Mouse (Mus musculus): ENCODE results near the gene Shkbp1.

The Shkbp1 gene

DNA sequence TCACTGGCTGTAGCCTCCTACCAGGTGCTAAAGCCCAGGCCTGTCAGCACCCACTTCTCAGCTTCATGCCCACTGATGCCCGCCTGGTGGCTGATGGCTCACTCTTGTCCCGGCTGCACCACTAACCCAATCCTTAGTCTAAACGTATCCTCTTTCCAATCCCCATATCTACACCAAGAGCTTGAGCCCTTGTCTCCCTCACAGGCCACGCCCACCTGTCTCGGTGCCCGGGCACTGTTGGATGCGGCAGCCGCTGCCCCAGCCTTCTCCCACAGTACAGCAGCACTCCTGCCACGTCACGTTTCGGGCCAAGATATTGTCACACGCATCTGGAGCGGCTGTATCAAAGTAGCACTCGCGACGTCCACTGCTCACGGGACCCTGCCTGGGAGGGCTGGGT lies 45.5 kb downstream of the Shkbp1 start:
- no peak for DNase-seq (ENCODE audit: low spot score)

DNA sequence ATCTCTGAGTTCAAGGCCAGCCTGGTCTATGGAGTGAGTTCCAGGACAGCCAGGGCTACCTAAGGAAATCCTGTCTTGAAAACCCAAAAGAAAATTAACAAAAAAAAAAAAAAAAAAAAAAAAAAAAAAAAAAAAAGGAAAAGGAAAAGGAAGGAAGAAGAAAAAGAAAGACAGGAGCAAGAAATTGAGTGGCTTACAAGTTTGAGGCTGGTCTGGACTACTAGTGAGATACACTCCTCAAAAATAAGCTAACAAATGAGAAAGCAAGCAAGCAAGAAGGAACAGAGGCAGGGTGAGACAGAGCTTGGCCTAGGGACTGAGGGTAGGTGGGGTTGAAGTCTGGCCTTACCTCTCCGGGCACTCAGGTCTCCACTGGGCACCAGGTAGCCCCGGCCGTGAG lies 46.0 kb downstream of the Shkbp1 start:
- no peak for DNase-seq (ENCODE audit: low spot score)

DNA sequence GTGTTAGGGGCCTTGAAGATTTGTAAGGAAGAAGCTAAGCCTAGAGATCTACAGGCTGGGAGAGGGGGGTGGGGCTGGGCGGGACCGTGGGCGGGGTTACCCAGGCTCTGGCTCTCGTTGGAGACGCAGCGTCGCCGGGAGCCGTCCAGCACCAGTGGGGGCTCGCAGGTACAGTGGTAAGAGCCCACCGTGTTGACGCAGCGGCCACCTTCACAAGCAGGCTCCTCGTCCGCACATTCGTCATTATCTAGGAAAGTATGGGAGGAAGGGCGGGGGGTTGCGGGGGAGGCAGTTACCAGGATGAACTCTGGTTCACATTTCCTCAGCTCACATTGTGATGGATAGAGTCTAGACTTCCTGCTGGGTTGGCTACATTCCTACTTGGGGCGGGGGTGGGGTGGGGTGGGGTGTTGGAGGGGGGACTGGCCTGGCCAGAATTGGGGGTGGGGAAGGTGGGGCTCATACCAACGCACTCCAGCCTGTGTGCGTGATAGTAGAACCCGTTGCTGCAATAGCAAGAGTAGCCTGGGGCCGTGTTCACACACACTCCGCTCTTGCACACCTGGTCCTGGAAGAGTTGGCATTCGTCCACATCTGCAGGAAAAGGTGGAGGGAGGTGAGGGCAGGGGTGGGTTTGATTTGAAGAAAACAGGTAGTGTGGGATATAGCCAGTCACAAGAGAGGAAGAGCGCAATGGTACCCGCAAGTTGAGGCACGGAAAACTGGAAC lies 46.8 kb downstream of the Shkbp1 start:
- DNase-seq (ENCODE audit: low spot score): no peak

DNA sequence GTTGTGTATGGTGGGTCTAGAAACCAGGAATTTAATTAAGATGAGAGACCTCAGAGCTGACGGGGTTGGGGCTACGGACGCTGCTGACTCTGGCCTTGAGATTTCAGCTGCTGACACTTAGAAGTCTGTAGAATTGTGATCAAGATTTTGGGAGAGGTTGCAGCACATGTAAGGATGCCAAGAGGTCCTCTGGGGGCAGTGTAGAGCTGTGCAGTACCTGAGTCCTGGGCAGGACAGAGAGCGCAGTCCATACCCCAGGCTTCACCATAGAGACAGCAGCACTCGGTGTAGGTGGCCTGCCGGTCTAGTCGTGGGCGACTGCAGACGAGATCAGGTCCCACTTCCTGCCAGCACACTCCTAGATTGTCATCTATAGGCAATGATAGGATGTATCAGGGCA lies 48.3 kb downstream of the Shkbp1 start:
- no peak for DNase-seq (ENCODE audit: low spot score)

DNA sequence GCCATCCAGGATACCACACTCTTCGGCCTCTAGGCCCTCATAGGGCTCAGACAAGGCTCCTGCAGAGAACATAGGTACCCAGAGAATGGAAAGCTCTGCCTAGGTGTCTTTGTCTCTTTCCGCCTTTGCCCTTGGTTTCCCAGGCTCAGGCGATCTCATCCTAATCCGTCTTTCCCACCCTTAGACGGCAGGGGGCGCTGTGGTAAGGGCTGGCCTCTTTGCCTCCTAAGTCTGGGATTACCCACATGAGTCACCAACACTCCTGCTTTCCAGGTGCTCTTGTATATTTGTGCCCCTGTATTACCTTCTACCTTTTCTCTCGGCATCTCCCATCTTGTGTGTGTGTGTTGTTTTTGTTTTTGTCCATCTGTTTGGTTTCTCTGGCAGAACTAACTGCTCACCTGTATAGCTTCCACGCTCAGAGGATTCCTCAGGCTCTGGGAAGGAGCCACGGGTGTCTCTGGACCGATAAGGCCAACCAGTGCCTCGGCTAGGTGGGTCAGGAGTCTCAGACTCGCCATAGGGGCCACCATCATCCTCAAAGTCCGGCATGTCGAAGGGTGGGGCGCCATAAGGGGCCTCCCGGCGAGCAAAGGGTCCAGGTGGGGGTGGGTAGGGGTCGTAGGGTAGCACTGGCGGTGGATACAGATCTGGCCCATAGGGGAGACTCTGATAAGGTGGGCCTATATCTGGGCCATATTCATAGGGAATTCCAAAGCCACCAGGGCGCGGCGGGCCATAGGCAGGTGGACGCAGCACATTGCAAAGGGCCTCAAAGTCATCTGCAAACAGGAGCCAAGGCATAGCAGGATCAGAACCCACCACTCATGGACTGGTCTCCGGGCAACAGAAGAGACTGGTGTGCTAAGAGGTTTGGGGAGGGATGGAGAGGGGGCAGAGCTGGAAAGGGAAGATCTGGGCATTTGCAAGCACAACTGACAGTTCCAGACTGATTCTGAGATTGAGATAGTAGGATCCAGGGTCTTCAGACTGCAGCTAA lies 49.4 kb downstream of the Shkbp1 start:
- DNase-seq (ENCODE audit: low spot score): peak; percentile 6

DNA sequence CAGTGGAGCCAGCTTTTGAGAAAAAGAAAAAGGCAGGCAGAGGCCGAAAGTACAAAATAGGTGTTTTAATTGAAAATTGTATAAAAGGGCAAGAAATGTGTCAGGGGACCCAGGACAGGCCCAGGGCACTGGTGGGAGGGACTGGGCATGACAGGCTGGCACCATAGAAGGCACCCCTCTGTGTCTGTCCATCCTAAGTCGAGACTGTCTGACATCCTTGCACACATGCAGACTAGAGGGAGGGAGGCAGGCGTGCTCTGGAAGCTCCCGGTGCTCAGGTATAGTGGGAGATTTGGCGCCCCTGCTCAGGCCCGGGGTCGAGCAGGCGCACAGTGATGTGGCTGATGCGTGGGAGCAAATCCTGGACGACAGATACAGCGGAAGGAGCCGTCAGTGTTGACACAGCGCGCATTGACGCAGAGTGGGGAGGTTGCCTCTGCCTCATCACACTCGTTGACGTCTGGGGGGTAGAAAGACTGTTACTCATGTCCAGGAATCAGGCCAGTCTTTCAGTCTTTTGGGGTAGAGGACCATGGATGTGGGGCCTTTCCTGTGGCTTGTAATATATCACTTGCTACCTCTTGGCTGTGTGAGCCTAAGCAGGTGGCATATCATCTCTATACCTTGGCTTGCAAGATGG lies 50.6 kb downstream of the Shkbp1 start:
- DNase-seq (ENCODE audit: low spot score): no peak

DNA sequence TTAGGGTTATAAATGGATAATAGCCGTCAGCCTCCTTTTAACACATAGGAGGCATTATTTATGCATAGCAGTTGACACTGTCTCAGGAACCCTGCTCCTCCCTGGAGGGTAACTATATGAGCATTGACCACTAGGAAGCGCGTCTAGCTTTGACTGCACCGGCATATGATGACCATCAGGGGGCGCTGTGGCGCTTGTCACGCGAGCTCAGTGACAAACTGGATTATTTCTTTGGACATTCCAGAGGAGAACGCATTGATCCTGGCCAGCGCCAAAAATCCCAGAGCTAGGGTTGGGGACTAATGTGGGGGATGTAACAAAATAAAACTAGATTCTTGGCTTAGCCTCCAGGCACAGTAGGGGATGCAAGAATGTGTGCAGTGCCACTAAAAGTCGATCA lies 53.6 kb downstream of the Shkbp1 start:
- peak; percentile 44 for DNase-seq (ENCODE audit: low spot score)

DNA sequence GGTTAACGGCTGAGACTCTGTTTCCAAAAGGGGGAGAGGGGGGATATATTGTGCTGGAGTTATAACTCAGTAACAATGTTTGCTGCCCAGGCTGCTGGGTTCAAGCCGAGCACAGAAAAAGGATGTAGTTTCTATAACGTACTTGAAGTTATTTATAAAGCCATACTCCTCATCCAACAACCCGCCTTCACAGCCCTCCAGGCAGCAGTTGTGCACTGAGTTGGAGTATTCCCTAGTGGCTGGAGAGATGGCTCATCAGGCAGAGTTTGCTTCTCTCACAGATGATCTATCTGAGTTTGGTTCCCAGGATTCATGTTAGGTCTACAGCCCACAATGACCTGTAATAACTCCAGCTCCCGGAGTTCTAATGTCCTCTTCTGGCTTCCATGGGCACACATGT lies 55.0 kb downstream of the Shkbp1 start:
- no peak for DNase-seq (ENCODE audit: low spot score)

DNA sequence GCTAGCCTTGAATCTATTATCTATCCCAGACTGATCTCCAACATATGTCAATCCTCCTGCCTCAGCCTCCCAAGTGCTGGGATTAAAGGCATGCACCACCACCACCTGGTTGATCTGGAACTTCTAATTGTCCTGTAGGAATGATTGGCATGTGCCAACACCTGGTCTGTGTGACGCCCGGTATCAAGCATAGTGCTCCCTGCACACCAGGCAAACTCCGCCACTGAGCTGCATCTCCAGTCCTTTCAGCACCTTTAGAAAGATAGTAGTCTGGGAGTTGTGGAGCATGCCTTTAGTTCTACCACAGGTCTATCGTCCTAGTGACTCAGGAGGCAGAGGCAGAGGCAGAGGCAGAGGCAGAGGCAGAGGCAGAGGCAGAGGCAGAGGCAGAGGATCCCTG lies 55.5 kb downstream of the Shkbp1 start:
- DNase-seq (ENCODE audit: low spot score): no peak

DNA sequence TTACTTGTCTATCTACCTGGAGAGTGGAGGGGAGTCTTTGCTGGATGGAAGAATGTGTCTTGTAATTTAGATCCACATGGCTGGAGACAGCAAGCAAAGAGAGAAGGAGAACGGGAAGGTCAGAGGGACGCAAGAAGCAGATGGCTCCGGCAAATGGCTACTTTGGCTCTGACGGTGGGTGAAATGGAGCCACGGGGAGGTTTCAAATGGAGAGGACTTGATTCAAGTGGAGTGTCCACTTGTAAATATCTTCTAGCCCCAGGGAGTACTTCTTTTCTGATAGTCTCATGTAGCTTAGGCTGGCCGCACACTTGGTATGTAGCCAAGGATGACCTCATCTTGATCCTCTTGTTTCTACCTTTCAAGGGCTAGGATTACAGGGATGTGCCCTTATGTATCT lies 57.0 kb downstream of the Shkbp1 start:
- no peak for DNase-seq (ENCODE audit: low spot score)

DNA sequence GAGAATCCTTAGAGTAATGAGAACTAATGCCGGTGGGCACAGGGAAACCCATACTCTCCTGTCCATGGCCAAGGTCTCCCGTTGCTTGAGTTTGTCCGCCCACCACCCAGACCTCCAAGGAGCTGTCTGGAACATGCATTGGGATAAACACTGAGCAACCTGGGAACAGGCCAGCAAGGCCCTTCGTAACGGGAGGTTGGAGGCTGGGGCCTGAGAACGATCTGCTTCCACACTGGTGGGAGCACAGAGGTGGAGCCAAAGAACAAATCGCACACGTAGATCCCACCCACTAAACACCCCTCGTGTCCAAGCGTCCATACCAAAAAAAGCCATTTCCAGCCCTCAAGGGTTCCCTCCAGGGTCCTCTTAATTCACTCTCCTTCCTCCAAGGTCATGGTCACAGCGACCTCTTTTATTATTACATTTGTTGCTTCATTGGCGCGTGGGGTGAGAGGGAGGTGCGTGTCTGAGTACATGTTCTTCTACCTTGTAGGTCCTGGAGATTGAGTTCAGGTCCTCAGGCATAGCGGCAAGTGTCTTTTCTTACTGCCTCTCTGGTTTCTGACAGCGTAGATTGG lies 57.7 kb downstream of the Shkbp1 start:
- DNase-seq (ENCODE audit: low spot score): no peak

DNA sequence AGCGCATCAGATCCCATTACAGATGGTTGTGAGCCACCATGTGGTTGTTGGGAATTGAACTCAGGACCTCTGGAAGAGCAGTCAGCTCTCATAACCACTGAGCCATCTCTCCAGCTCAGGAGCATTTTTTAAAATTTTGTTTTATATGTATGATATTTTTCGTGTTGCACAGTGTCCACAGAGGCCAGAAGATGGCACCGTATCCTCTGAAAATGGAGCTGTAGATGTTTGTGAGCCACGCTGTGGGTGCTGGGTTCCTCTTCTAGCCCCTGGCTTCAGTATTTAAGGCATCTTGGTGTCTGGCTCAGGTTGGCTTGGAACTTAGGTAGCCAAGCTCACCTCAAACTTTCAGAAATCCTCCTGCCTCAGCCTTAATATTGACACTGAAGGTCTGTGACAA lies 59.3 kb downstream of the Shkbp1 start:
- DNase-seq (ENCODE audit: low spot score): no peak

DNA sequence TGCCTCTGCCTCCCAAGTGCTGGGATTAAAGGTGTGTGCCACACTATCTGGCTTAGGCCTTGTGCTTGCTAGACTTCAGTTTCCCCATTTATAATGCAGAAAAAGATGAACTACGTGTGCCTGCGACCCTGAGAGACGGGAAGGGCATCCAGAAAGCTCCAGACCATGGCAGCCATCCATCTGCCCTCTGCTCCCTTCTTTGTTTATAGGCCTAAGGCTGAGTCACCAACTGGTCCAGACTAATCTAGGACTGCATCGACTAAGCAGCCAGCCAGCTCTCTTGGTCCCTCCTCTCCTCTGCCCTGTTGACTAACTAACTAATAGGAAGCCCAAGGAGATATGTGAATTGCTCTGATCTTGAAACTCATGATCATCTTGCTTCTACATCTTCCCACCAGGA lies 59.9 kb downstream of the Shkbp1 start:
- peak; percentile 60 for DNase-seq (ENCODE audit: low spot score)

Measured in adipocyte (in vitro differentiated cells).